Mouse (Mus musculus): ENCODE data around the gene Fcgr3.

Fcgr3 gene

GRCm38 (mm10) chr1:171011733-171012132 lies 53.0 kb downstream of the Fcgr3 start:
- DNase-seq (ENCODE audit: low read depth, low spot score): no peak

DNA sequence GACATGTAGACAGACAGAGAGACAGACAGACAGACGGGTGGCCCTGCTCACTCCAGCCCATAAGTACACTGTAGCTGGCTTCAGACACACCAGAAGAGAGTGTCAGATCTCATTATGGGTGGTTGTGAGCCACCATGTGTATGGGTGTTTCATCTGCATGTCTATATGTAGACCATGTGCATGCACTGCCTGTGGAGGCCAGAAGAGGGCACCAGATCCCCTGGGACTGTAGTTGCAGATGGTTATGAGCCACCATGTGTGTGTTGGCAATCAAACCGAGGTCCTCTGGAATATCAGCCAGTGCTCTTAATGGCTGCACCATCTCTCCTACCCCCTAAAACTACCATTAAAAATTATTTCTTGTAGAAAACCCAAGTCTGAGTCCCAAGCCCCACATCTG lies 57.8 kb downstream of the Fcgr3 start:
- peak; percentile 50 for DNase-seq (ENCODE audit: low read depth, low spot score)

- peak; percentile 59 for DNase-seq (ENCODE audit: low read depth, low spot score)
Observed at GRCm38 (mm10) chr1:171006335-171006734, 58.4 kb downstream of the Fcgr3 start.

DNA sequence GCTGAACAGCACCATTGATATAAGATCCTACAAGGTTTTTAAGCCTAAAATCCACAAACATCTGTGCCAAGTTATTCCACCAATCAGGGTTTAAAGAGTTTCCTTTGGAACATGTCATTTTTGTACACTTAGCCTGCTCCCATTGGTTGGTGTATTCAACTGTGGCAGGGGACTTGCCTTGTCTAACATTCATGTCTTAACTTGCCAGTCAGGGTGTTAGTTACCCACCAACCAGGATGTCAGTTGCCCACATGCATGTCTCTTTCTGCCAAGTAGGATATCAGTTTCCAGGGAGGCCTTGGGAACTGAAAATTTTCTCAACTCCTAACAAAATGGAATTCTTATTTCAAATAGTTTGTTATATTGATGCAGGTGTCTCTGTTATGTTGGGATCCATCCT lies 59.1 kb downstream of the Fcgr3 start:
- DNase-seq (ENCODE audit: low read depth, low spot score): no peak

- no peak for DNase-seq (ENCODE audit: low read depth, low spot score)
Observed at GRCm38 (mm10) chr1:171005081-171005480, 59.7 kb downstream of the Fcgr3 start.

Data from A20 (cell line).